Mouse (Mus musculus) bone marrow, adult 2 months (tissue): Measurements from ENCODE around the gene Clp1.

ENCODE experiments used
- CTCF ChIP-seq: fragments of 200-500 bp; IDR thresholded peaks from 2 replicates; pipeline ENCODE4 v1.5.1; 2011; ENCODE audit warnings: low read length, control low read depth; ENCODE audit not compliant: control insufficient read depth, insufficient read depth
- POLR2A ChIP-seq: fragments of 200-500 bp; IDR thresholded peaks from 2 replicates; pipeline ENCODE4 v1.6.1; 2011; ENCODE audit warnings: low read depth, mild to moderate bottlenecking, control low read depth, low read length, borderline replicate concordance; ENCODE audit not compliant: control insufficient read depth

DNA sequence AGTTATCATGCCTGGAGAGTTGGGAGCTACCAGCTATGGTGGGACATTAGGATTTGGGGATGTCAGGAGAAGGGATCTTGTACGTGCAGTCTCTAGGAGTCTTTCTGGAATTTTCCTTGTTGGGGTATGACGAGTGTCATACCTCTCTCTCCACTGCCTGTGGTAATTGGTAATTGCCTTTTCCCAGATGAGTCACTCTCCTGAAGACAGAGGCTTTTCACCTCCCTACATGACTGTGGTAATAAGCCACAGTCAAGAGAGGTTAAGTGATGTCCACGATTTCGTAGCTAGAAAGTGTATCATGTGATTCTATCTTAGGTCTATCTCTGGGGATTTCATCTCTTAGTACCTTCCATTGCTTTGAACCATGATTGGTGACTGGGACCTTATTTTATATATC is 45.3 kb upstream of the Clp1 start:
- TF ChIP-seq CTCF (no peak), POLR2A (no peak)
